13 mouse cellular contexts compared by ENCODE assay signal in genomic region chr11:46362061-46363022, GRCm38 (mm10). TPM values are rescaled to one million over a fixed set of nuclear protein-coding genes. Genes with fewer than 3 reads are reported as not detected.
DNase-seq lines count a peak whose midpoint lies in the region; ATAC-seq and TF ChIP-seq lines count a peak whose summit lies in the region.
"Had no signal": no experiment of that assay in that cellular context is flagged by ENCODE, and none has a peak within 500 bp of the region (broad histone marks: within the 10 kb centered on the region; RNA-seq: fewer than 3 reads in every experiment).

No protein-coding gene starts in this region.

- no peaks in the 10 kb centered on the region for H3K4me1 ChIP-seq in liver, embryonic 11.5 days (replicated peaks; ENCODE audit: control insufficient read depth, insufficient read depth, low read length)
- no peaks in the 10 kb centered on the region for H3K4me1 ChIP-seq in liver, embryonic 12.5 days
- peaks cover 3% of the 10 kb centered on the region; the same call in 1 of the 2 replicates for H3K4me1 ChIP-seq in bone marrow, adult 2 months (ENCODE audit: control insufficient read depth, insufficient read depth, low read length)
- H3K4me1 ChIP-seq in limb, embryonic 13.5 days: peaks cover 23% of the 10 kb centered on the region
- no peaks in the 10 kb centered on the region for H3K4me1 ChIP-seq in lung, adult 2 months (ENCODE audit: control insufficient read depth, insufficient read depth, low read length)

- no peaks in the 10 kb centered on the region for H3K27me3 ChIP-seq in liver, embryonic 11.5 days (replicated peaks; ENCODE audit: control insufficient read depth, insufficient read depth, low read length)
- 0 out of 2 replicates have a peak, but pooled peaks cover 4% of the 10 kb centered on the region for H3K27me3 ChIP-seq in liver, embryonic 12.5 days (replicated peaks)
- no peaks in the 10 kb centered on the region for H3K27me3 ChIP-seq in limb, embryonic 13.5 days
- H3K27me3 ChIP-seq: limb, embryonic 15.5 days had no signal

- no peak for TF ChIP-seq CTCF in bone marrow, adult 2 months (IDR thresholded peaks at IDR 0.05; ENCODE audit: control insufficient read depth, insufficient read depth, low read length)
- no peak for TF ChIP-seq CTCF in lung, adult 2 months (IDR thresholded peaks at IDR 0.05; ENCODE audit: insufficient read depth, low read length)

- WGBS in liver, embryonic 11.5 days: 76% methylated on average over 18 of the region's 18 CpGs
- WGBS in liver, embryonic 12.5 days (ENCODE audit: insufficient replicate concordance): 71% methylated on average over 18 of the region's 18 CpGs
- WGBS in bone marrow, adult 2 months: 32% methylated on average over 18 of the region's 18 CpGs
- WGBS in limb, embryonic 13.5 days: 57% methylated on average over 18 of the region's 18 CpGs
- WGBS in lung, adult 2 months: 79% methylated on average over 18 of the region's 18 CpGs

- peak; percentile 8 for DNase-seq in liver, embryonic 11.5 days (ENCODE audit: low spot score)
- peak; percentile 57 for DNase-seq in cerebellum, adult 9-11 months
- DNase-seq in kidney, postnatal 10 days: no peak
- DNase-seq in lung, adult 2 months: no peak
- DNase-seq: gastrocnemius, adult 2 months; lung, postnatal 10 days; thymus, postnatal 25 days had no signal

- TF ChIP-seq POLR2A in bone marrow, adult 2 months (IDR thresholded peaks at IDR 0.05; ENCODE audit: borderline replicate concordance, control insufficient read depth, low read depth, low read length): no peak
- no peak for TF ChIP-seq POLR2A in lung, adult 2 months (IDR thresholded peaks at IDR 0.05; ENCODE audit: borderline replicate concordance, extremely low read depth, low read depth, low read length)

- no peak overlapping the region for H3K4me3 ChIP-seq in liver, embryonic 11.5 days (ENCODE audit: low read depth, low read length)
- H3K4me3 ChIP-seq in liver, embryonic 12.5 days: no peak overlapping the region
- H3K4me3 ChIP-seq in bone marrow, adult 2 months (replicated peaks; ENCODE audit: control insufficient read depth, low read depth, low read length): no peak overlapping the region
- H3K4me3 ChIP-seq in limb, embryonic 13.5 days: no peak overlapping the region
- no peak overlapping the region for H3K4me3 ChIP-seq in lung, adult 2 months (replicated peaks; ENCODE audit: extremely low read depth, low read depth, low read length)
- H3K4me3 ChIP-seq: gastrocnemius, adult 2 months; limb, embryonic 15.5 days had no signal

- no peak for ATAC-seq in liver, embryonic 11.5 days (replicated peaks; ENCODE audit: low FRiP score)
- no peak for ATAC-seq in liver, embryonic 12.5 days
- no peak for ATAC-seq in limb, embryonic 13.5 days (ENCODE audit: low FRiP score, low read depth)
- ATAC-seq: intestine, postnatal 0 days had no signal

- no peak overlapping the region for H3K9ac ChIP-seq in liver, embryonic 11.5 days (ENCODE audit: low read depth, low read length)
- H3K9ac ChIP-seq in liver, embryonic 12.5 days: no peak overlapping the region
- H3K9ac ChIP-seq in limb, embryonic 13.5 days: no peak overlapping the region
- H3K9ac ChIP-seq: limb, embryonic 15.5 days had no signal

- no peak overlapping the region for H3K4me2 ChIP-seq in liver, embryonic 11.5 days
- no peak overlapping the region for H3K4me2 ChIP-seq in liver, embryonic 12.5 days
- no peak overlapping the region for H3K4me2 ChIP-seq in limb, embryonic 13.5 days (replicated peaks)
- H3K4me2 ChIP-seq: limb, embryonic 15.5 days had no signal

- H3K36me3 ChIP-seq in liver, embryonic 11.5 days (ENCODE audit: control insufficient read depth, insufficient read depth, low read length): no peaks in the 10 kb centered on the region
- no peaks in the 10 kb centered on the region for H3K36me3 ChIP-seq in liver, embryonic 12.5 days
- no peaks in the 10 kb centered on the region for H3K36me3 ChIP-seq in limb, embryonic 13.5 days
- H3K36me3 ChIP-seq: limb, embryonic 15.5 days had no signal

- H3K27ac ChIP-seq in liver, embryonic 11.5 days (ENCODE audit: low read depth, low read length): no peak overlapping the region
- no peak overlapping the region for H3K27ac ChIP-seq in liver, embryonic 12.5 days
- H3K27ac ChIP-seq in bone marrow, adult 2 months (ENCODE audit: control insufficient read depth, insufficient read depth, low read depth, low read length, poor library complexity): peak overlapping the region; percentile 81
- peak overlapping the region; percentile 55; the same call in 1 of the 2 replicates for H3K27ac ChIP-seq in limb, embryonic 13.5 days
- H3K27ac ChIP-seq: gastrocnemius, adult 2 months; limb, embryonic 15.5 days had no signal

- no peaks in the 10 kb centered on the region for H3K9me3 ChIP-seq in liver, embryonic 11.5 days (ENCODE audit: control insufficient read depth, low read length)
- no peaks in the 10 kb centered on the region for H3K9me3 ChIP-seq in liver, embryonic 12.5 days (replicated peaks)
- no peaks in the 10 kb centered on the region for H3K9me3 ChIP-seq in limb, embryonic 13.5 days
- H3K9me3 ChIP-seq: limb, embryonic 15.5 days had no signal

RNA-seq across cellular contexts. Expression of gene Itk, which starts 27.0 kb away (rescaled TPM):
- polyA plus RNA-seq in liver, embryonic 11.5 days (2014; fragmentation: Nextera tagmentation; extraction: Ambion mirVana): 0.05 and 0.14 TPM in 2 replicates
- not detected in 2 replicates for polyA plus RNA-seq in liver, embryonic 12.5 days (2016; fragmentation: Nextera tagmentation; extraction: Ambion mirVana)
- 0.68 and 4.4 TPM in 2 replicates for polyA plus RNA-seq in bone marrow, adult 2 months (2011; ENCODE audit: insufficient read depth, insufficient read length, low replicate concordance, missing spikeins)
- polyA plus RNA-seq in limb, embryonic 13.5 days (2015; fragmentation: Nextera tagmentation; extraction: Ambion mirVana): 0.04 and 0.10 TPM in 2 replicates
- 1.4 and 1.7 TPM in 2 replicates for polyA plus RNA-seq in lung, adult 2 months (2012; rRNA removed)
- polyA plus RNA-seq: heart, postnatal 0 days had no signal

RNA-seq across cellular contexts. Expression of gene Fam71b, which starts 34.0 kb away (rescaled TPM):
- not detected in 2 replicates for polyA plus RNA-seq in liver, embryonic 11.5 days (2014; fragmentation: Nextera tagmentation; extraction: Ambion mirVana)
- not detected in 2 replicates for polyA plus RNA-seq in liver, embryonic 12.5 days (2016; fragmentation: Nextera tagmentation; extraction: Ambion mirVana)
- not detected in 2 replicates for polyA plus RNA-seq in bone marrow, adult 2 months (2011; ENCODE audit: insufficient read depth, insufficient read length, low replicate concordance, missing spikeins)
- not detected in 2 replicates for polyA plus RNA-seq in limb, embryonic 13.5 days (2015; fragmentation: Nextera tagmentation; extraction: Ambion mirVana)
- polyA plus RNA-seq in lung, adult 2 months (2012; rRNA removed): 0.14 and 0.41 TPM in 2 replicates
- polyA plus RNA-seq: heart, postnatal 0 days; intestine, postnatal 0 days; limb, embryonic 15.5 days had no signal

RNA-seq across cellular contexts. Expression of gene Cyfip2, which starts 49.7 kb away (rescaled TPM):
- polyA plus RNA-seq in liver, embryonic 11.5 days (2014; fragmentation: Nextera tagmentation; extraction: Ambion mirVana): 8.7 and 8.9 TPM in 2 replicates
- 4.9 TPM in 2 replicates for polyA plus RNA-seq in liver, embryonic 12.5 days (2016; fragmentation: Nextera tagmentation; extraction: Ambion mirVana)
- 13.4 and 32.6 TPM in 2 replicates for polyA plus RNA-seq in bone marrow, adult 2 months (2011; ENCODE audit: insufficient read depth, insufficient read length, low replicate concordance, missing spikeins)
- polyA plus RNA-seq in limb, embryonic 13.5 days (2015; fragmentation: Nextera tagmentation; extraction: Ambion mirVana): 11.0 and 14.1 TPM in 2 replicates
- polyA plus RNA-seq in lung, adult 2 months (2012; rRNA removed): 5.5 and 9.3 TPM in 2 replicates

Comparison
In these comparisons a context has a peak if more than half of its experiments do, and no peak if none do; other contexts are left out.
1. DNase-seq: peak in liver, embryonic 11.5 days (single experiment) and cerebellum, adult 9-11 months (single experiment); none in kidney, postnatal 10 days (single experiment) and lung, adult 2 months (single experiment).
2. H3K27ac ChIP-seq: peak in bone marrow, adult 2 months (single experiment) and limb, embryonic 13.5 days (single experiment); none in liver, embryonic 11.5 days (single experiment) and liver, embryonic 12.5 days (single experiment).